In genomic region chr1:43446089-43446533, GRCm38 (mm10) we compare ENCODE assay signal across 8 mouse cellular contexts. TPM values are rescaled to one million over a fixed set of nuclear protein-coding genes. Genes with fewer than 3 reads are reported as not detected.
DNase-seq lines count a peak whose midpoint lies in the region; ATAC-seq lines count a peak whose summit lies in the region.

No protein-coding gene starts in this region.

- H3K4me3 ChIP-seq in embryonic facial prominence, embryonic 12.5 days = peak overlapping the region; percentile 97
- peak overlapping the region; percentile 98 for H3K4me3 ChIP-seq in heart, embryonic 13.5 days
- H3K4me3 ChIP-seq in kidney, embryonic 16.5 days (ENCODE audit: low read length) = peak overlapping the region; percentile 99
- peak overlapping the region; percentile 97 for H3K4me3 ChIP-seq in lung, embryonic 16.5 days (ENCODE audit: low read length)

- H3K4me1 ChIP-seq in embryonic facial prominence, embryonic 12.5 days = peaks cover 25% of the 10 kb centered on the region
- peaks cover 52% of the 10 kb centered on the region for H3K4me1 ChIP-seq in heart, embryonic 13.5 days
- H3K4me1 ChIP-seq in kidney, embryonic 16.5 days (ENCODE audit: insufficient read depth, low read length) = peaks cover 39% of the 10 kb centered on the region
- H3K4me1 ChIP-seq in lung, embryonic 16.5 days (replicated peaks; ENCODE audit: control insufficient read depth, insufficient read depth, low read length) = peaks cover 37% of the 10 kb centered on the region

- H3K27ac ChIP-seq in embryonic facial prominence, embryonic 12.5 days = peak overlapping the region; percentile 94
- H3K27ac ChIP-seq in heart, embryonic 13.5 days (replicated peaks) = peak overlapping the region; percentile 92
- peak overlapping the region; percentile 97 for H3K27ac ChIP-seq in kidney, embryonic 16.5 days (ENCODE audit: low read length)
- H3K27ac ChIP-seq in lung, embryonic 16.5 days (ENCODE audit: low read length) = peak overlapping the region; percentile 92

- H3K27me3 ChIP-seq in embryonic facial prominence, embryonic 12.5 days = no peaks in the 10 kb centered on the region
- H3K27me3 ChIP-seq in heart, embryonic 13.5 days (replicated peaks) = no peaks in the 10 kb centered on the region
- no peaks in the 10 kb centered on the region for H3K27me3 ChIP-seq in kidney, embryonic 16.5 days (ENCODE audit: insufficient read depth, low read length)
- H3K27me3 ChIP-seq in lung, embryonic 16.5 days (ENCODE audit: control insufficient read depth, insufficient read depth, low read depth, low read length) = no peaks in the 10 kb centered on the region

- no peaks in the 10 kb centered on the region for H3K9me3 ChIP-seq in embryonic facial prominence, embryonic 12.5 days
- no peaks in the 10 kb centered on the region for H3K9me3 ChIP-seq in heart, embryonic 13.5 days
- H3K9me3 ChIP-seq in kidney, embryonic 16.5 days (ENCODE audit: low read length) = no peaks in the 10 kb centered on the region
- H3K9me3 ChIP-seq in lung, embryonic 16.5 days (ENCODE audit: control insufficient read depth, low read length) = no peaks in the 10 kb centered on the region

- peak overlapping the region; percentile 91 for H3K9ac ChIP-seq in embryonic facial prominence, embryonic 12.5 days
- peak overlapping the region; percentile 97 for H3K9ac ChIP-seq in heart, embryonic 13.5 days
- H3K9ac ChIP-seq in kidney, embryonic 16.5 days (replicated peaks; ENCODE audit: low read length) = peak overlapping the region; percentile 96
- H3K9ac ChIP-seq in lung, embryonic 16.5 days (ENCODE audit: low read length) = peak overlapping the region; percentile 96

- H3K4me2 ChIP-seq in embryonic facial prominence, embryonic 12.5 days (replicated peaks) = peak overlapping the region; percentile 89
- H3K4me2 ChIP-seq in heart, embryonic 13.5 days = peak overlapping the region; percentile 98
- peak overlapping the region; percentile 68 for H3K4me2 ChIP-seq in kidney, embryonic 16.5 days (replicated peaks; ENCODE audit: low read depth, low read length)
- peak overlapping the region; percentile 92 for H3K4me2 ChIP-seq in lung, embryonic 16.5 days (ENCODE audit: low read depth, low read length)

- peak; percentile 44 for ATAC-seq in CD4-positive, CD25-positive, alpha-beta regulatory T cell, adult 4 months
- ATAC-seq in embryonic facial prominence, embryonic 12.5 days (ENCODE audit: insufficient number of reproducible peaks, insufficient read depth, low FRiP score, low TSS enrichment) = no peak; the same call in 1 of the 2 replicates
- ATAC-seq in heart, embryonic 13.5 days (ENCODE audit: extremely low read depth, insufficient number of reproducible peaks, low FRiP score, low TSS enrichment) = peak; percentile 54
- ATAC-seq in kidney, embryonic 16.5 days (ENCODE audit: low FRiP score, low TSS enrichment) = peak; percentile 73
- peak; percentile 66 for ATAC-seq in lung, embryonic 16.5 days (ENCODE audit: low read depth)

- DNase-seq in adrenal gland, postnatal 10 days = peak; percentile 82
- DNase-seq in ovary, adult 18-20 months (ENCODE audit: low spot score) = peak; percentile 45
- DNase-seq in thymus, postnatal 14 days = peak; percentile 83

- H3K36me3 ChIP-seq in embryonic facial prominence, embryonic 12.5 days = no peaks in the 10 kb centered on the region
- no peaks in the 10 kb centered on the region for H3K36me3 ChIP-seq in heart, embryonic 13.5 days
- H3K36me3 ChIP-seq in kidney, embryonic 16.5 days (ENCODE audit: insufficient read depth, low read length) = no peaks in the 10 kb centered on the region
- no peaks in the 10 kb centered on the region for H3K36me3 ChIP-seq in lung, embryonic 16.5 days (ENCODE audit: control insufficient read depth, insufficient read depth, low read length)

- under 1% methylated on average over 44 of the region's 44 CpGs for WGBS in embryonic facial prominence, embryonic 12.5 days
- under 1% methylated on average over 39 of the region's 44 CpGs for WGBS in heart, embryonic 13.5 days
- WGBS in kidney, embryonic 16.5 days = 0% methylated on average over 29 of the region's 44 CpGs
- WGBS in lung, embryonic 16.5 days = under 1% methylated on average over 42 of the region's 44 CpGs

RNA-seq across cellular contexts. Expression of gene Nck2, which starts 1.7 kb away (rescaled TPM):
- polyA plus RNA-seq in CD4-positive, CD25-positive, alpha-beta regulatory T cell, adult 4 months (2017; shearing (Covaris generic)) = 10 to 100 TPM; 16.0 to 22.3 TPM
- total RNA-seq in adrenal gland, postnatal 10 days (2021) = 10 to 100 TPM; 27.0 to 33.9 TPM
- polyA plus RNA-seq in embryonic facial prominence, embryonic 12.5 days (2016; fragmentation: Nextera tagmentation; extraction: Ambion mirVana) = 57.5 and 62.5 TPM in 2 replicates
- polyA plus RNA-seq in heart, embryonic 13.5 days (2015; fragmentation: Nextera tagmentation; extraction: Ambion mirVana) = 24.2 and 24.8 TPM in 2 replicates
- 44.5 and 46.5 TPM in 2 replicates for polyA plus RNA-seq in kidney, embryonic 16.5 days (2015; fragmentation: Nextera tagmentation; extraction: Ambion mirVana)
- polyA plus RNA-seq in lung, embryonic 16.5 days (2015; fragmentation: Nextera tagmentation; extraction: Ambion mirVana) = 41.6 and 43.4 TPM in 2 replicates
